Mouse (Mus musculus) cerebellum, postnatal 36 days (tissue): ENCODE results near the gene Kif1b.

Source experiments
- DNase-seq, 2 experiments: peaks; one replicate each; pipeline ENCODE4 v3.0.0; 2021 to 2022; ENCODE audit warnings: mixed read lengths in 2 of 2

The Kif1b gene

GRCm38 (mm10) chr4:149313558-149314253 lies 6.2 kb upstream of the Kif1b start:
- no peak for DNase-seq

- no peak for DNase-seq
These were observed 4.5 kb upstream of the Kif1b start for GRCm38 (mm10) chr4:149311996-149312395.

- DNase-seq = no peak
These were observed 963 bp upstream of the Kif1b start for GRCm38 (mm10) chr4:149308491-149308820.

- peak; percentile 90 to 91 for DNase-seq
These were observed 539 bp downstream of the Kif1b start for GRCm38 (mm10) chr4:149306712-149307595.

- no peak for DNase-seq
These were observed 1.5 kb downstream of the Kif1b start for GRCm38 (mm10) chr4:149305761-149306711.

- no peak for DNase-seq
These were observed 3.0 kb downstream of the Kif1b start for GRCm38 (mm10) chr4:149304466-149304865.

- no peak for DNase-seq
These were observed 4.0 kb downstream of the Kif1b start for GRCm38 (mm10) chr4:149303502-149303901.

GRCm38 (mm10) chr4:149302751-149303150 lies 4.7 kb downstream of the Kif1b start:
- DNase-seq = no peak

- no peak for DNase-seq
These were observed 5.4 kb downstream of the Kif1b start for GRCm38 (mm10) chr4:149302136-149302535.

- no peak for DNase-seq
These were observed 11.0 kb downstream of the Kif1b start for GRCm38 (mm10) chr4:149296501-149296900.

GRCm38 (mm10) chr4:149292984-149293383 lies 14.5 kb downstream of the Kif1b start:
- DNase-seq = peak; percentile 59 to 67

GRCm38 (mm10) chr4:149291061-149291460 lies 16.4 kb downstream of the Kif1b start:
- no peak for DNase-seq

- DNase-seq = no peak
These were observed 17.2 kb downstream of the Kif1b start for GRCm38 (mm10) chr4:149290157-149290750.

- DNase-seq = no peak
These were observed 21.0 kb downstream of the Kif1b start for GRCm38 (mm10) chr4:149286287-149287137.

GRCm38 (mm10) chr4:149285691-149286090 lies 21.8 kb downstream of the Kif1b start:
- DNase-seq = no peak

- no peak for DNase-seq
These were observed 24.5 kb downstream of the Kif1b start for GRCm38 (mm10) chr4:149283018-149283417.

- DNase-seq = no peak
These were observed 25.3 kb downstream of the Kif1b start for GRCm38 (mm10) chr4:149282025-149282738.

- no peak for DNase-seq
These were observed 29.9 kb downstream of the Kif1b start for GRCm38 (mm10) chr4:149277571-149277970.

- DNase-seq = no peak
These were observed 34.4 kb downstream of the Kif1b start for GRCm38 (mm10) chr4:149273128-149273527.

GRCm38 (mm10) chr4:149270541-149270940 lies 37.0 kb downstream of the Kif1b start:
- no peak for DNase-seq

- no peak for DNase-seq
These were observed 38.5 kb downstream of the Kif1b start for GRCm38 (mm10) chr4:149269026-149269425.
